Mouse (Mus musculus) erythroblast, embryonic 14.5 days (primary cell): ENCODE results near the gene Tmem221. TPM values are rescaled to one million over a fixed set of nuclear protein-coding genes. Genes with fewer than 3 reads are reported as not detected.
"Not testable (repeated sequence)": the region's sequence is repeated elsewhere in the genome, so short reads cannot be mapped to it uniquely, and the experiment has no call there.

Source experiments
- H3K27me3 ChIP-seq: 2 replicates; pipeline ENCODE4 v1.6.1; 2012; ENCODE audit warnings: inconsistent platforms; ENCODE audit not compliant: control insufficient read depth
- H3K36me3 ChIP-seq: 2 replicates; pipeline ENCODE4 v1.6.1; 2012; ENCODE audit warnings: mild to moderate bottlenecking, inconsistent platforms; ENCODE audit not compliant: control insufficient read depth
- H3K4me1 ChIP-seq: 2 replicates; pipeline ENCODE4 v1.6.1; 2012; ENCODE audit warnings: inconsistent platforms; ENCODE audit not compliant: control insufficient read depth
- H3K4me3 ChIP-seq: replicated peaks from 2 replicates; pipeline ENCODE3; 2012; ENCODE audit warnings: moderate library complexity, mild to moderate bottlenecking, inconsistent platforms
- H3K9me3 ChIP-seq: 2 replicates; pipeline ENCODE4 v1.6.1; 2012; ENCODE audit warnings: low read length, inconsistent platforms, mixed read lengths; ENCODE audit not compliant: control insufficient read depth
- GATA1 ChIP-seq: IDR thresholded peaks from 2 replicates; pipeline ENCODE4 v1.6.1; 2012; ENCODE audit warnings: low read length, inconsistent platforms, mixed read lengths
- TAL1 ChIP-seq: IDR thresholded peaks from 3 replicates; pipeline ENCODE4 v1.6.1; 2012; ENCODE audit warnings: low read length, inconsistent platforms, mixed read lengths
- polyA plus RNA-seq: library from polyadenylated mRNA; stranded (reverse); fragments of >175 nt; gene quantifications from 2 replicates; pipeline ENCODE4 v1.2.3, GENCODE M21; 2012

Tmem221 gene
- polyA plus RNA-seq, 1 experiment = not detected

DNA sequence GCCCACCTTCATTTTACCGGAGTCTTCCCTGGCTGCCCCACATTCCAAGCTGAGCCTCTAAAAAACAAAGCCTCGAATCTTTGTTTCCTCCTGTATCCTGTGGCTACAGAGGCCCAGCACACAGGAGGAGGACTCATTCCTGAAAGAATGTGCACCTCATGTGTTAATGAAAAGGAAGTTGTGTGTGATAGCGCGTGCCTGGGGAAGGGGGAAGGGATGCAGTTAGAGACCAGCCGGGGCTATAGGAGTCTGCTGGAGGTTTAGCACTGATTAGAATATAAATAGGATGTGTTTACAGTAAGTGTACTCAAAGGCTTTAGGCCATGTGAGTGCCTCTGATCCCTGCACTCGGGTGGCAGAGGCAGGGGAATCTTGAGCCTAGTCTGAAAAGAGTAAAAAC lies 32.4 kb downstream of the Tmem221 start:
- Histone ChIP-seq H3K27me3 (peaks cover 35% of the 10 kb centered on the region), H3K36me3 (no peaks in the 10 kb centered on the region), H3K9me3 (no peaks in the 10 kb centered on the region), H3K4me1 (peaks cover 9% of the 10 kb centered on the region), H3K4me3 (no peak overlapping the region)
- TF ChIP-seq GATA1 (no peak), TAL1 (no peak)

DNA sequence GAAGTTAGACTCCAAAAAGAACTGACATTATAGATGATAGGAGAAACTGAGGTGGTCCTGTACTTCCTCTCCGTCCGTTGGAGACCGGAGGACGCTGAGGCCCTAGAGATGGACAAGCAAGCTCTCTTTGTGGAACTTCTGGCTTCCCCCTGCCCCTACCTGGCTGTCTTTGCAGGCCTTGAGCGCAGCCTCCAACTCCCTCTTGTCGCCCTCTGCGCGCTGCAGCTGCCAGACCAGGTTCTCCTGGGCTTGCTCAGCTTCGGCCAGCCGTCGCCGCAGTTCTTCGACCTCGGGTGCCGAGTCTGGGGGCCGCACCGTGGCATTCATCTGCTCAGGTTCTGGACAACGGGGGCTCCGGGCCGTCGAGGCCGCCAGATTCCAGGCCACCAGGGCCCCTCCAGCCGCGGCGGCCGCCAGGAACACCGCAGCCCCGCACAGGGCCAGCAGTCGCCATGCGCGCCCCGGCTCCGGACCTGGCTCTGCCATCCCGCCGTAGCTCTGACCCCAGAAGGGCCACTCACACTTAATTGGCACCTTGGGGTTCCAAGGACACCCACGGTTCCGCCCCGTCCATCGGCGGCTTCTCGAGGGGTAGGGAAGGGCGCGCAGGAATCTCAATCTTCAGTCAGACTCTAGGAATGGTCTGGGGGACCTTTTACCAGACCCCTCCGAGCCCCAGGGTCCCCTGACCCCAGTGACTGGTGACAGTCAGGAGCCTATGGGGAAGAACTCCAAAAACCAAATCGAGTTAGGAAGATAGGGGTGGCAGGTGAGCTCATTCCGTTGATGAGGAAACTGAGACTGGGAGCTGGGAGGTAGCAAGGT lies 33.2 kb downstream of the Tmem221 start, which contains the start of gene Ccdc194:
Ccdc194 (minus strand) TSS at position 486 of the 825 bp plus-strand sequence.
- Histone ChIP-seq H3K27me3 (peaks cover 35% of the 10 kb centered on the region), H3K36me3 (no peaks in the 10 kb centered on the region), H3K4me3 (no peak within 1 kb of the TSS), H3K4me1 (peaks cover 7% of the 10 kb centered on the region), H3K9me3 (no peaks in the 10 kb centered on the region)
- no peak for TF ChIP-seq TAL1
- no peak for TF ChIP-seq GATA1

DNA sequence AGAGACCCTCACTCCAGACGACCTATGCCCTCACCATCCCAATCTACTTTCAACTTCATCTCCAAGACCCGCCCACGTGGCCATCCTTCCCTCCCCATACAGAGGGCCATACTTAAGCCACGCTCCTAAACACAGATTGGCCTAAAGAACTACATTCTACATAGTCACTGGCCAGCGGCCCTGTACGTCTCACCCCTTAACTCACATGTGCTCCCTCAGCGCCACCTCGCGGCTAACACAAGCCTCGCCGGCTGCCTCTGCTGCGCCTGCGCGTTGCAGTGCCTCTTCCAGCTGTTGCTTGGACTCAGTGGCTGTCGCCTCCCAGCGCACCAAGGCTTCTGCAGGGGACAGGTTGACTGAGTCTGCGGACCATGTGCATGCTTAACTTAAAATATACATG lies 37.0 kb downstream of the Tmem221 start:
- Histone ChIP-seq H3K36me3 (no peaks in the 10 kb centered on the region), H3K9me3 (no peaks in the 10 kb centered on the region), H3K4me3 (no peak overlapping the region), H3K4me1 (peaks cover 6% of the 10 kb centered on the region), H3K27me3 (peaks cover 20% of the 10 kb centered on the region)
- TF ChIP-seq TAL1 = no peak
- no peak for TF ChIP-seq GATA1

DNA sequence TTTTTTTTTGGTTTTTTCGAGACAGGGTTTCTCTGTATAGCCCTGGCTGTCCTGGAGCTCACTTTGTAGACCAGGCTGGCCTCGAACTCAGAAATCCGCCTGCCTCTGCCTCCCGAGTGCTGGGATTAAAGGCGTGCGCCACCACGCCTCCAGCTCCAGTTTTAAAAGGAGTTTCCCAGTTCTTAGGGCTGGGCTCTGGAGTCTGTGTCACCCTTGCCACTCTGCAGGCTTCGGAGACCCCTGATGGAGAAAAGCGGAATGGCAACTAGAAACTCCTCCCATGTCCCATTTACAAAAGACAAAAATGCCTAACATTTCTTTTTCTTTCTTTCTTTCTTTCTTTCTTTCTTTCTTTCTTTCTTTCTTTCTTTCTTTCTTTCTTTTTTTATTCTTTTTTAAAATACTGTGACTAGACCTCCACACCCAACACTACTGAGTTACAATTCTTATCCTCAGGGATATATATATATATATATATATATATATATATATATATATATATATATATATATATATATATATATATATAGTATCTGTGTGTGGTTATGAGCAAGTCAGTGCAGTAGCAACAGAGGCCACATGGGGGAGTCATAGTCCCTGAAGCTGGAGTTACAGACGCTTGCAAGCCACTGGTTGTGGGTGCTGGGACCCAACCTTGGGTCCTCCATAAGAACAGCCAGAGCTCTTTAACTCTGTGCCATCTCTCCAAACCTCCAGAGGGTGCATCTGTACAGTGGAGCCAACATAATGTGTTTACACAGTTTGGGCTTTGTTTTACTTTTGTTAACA lies 39.4 kb downstream of the Tmem221 start:
- H3K27me3 ChIP-seq, H3K9me3 ChIP-seq, H3K36me3 ChIP-seq, H3K4me3 ChIP-seq, H3K4me1 ChIP-seq: not testable (repeated sequence)

DNA sequence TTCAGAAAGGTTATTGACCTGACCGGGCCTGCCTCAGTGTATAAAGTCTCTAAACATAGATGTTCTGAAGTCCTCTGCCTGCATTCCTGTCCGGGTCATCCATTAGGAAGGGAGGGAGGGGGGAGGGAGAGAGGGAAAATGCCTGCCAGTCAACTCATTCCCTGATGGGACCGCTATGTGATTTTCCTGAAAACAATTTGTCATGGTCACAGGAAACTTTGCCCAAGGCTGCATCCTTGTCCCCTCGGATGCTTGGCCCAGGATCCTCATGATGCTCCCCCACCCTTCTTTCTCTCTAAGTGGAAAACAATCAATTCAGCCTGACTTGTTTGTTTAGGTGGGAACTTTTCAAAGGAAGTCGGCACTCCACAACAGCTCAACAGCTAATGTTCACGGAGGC lies 41.9 kb downstream of the Tmem221 start:
- Histone ChIP-seq H3K9me3 (no peaks in the 10 kb centered on the region), H3K4me3 (no peak overlapping the region), H3K36me3 (no peaks in the 10 kb centered on the region), H3K27me3 (no peaks in the 10 kb centered on the region), H3K4me1 (peaks cover 16% of the 10 kb centered on the region)
- TF ChIP-seq GATA1 (no peak), TAL1 (no peak)

DNA sequence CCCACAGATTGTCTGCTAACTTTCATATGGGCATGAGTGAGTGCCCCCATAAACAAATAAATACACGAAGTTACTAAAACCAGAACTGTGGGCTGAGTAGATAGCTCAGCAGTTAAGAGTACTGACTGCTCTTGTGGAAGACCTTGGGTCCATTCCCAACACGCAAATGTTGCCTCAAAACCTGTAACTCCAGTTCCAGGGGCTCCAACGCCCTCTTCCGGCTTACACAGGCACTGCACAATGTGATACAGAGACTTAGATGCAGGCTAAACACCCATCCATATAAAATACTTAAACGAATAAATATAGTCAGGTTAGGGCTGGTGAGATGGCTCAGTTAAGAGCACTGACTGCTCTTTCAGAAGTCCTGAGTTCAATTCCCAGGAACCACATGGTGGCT lies 43.6 kb downstream of the Tmem221 start:
- TF ChIP-seq GATA1 (no peak), TAL1 (no peak)
- H3K36me3 ChIP-seq = no peaks in the 10 kb centered on the region
- H3K4me1 ChIP-seq = peaks cover 20% of the 10 kb centered on the region
- no peaks in the 10 kb centered on the region for H3K9me3 ChIP-seq
- H3K4me3 ChIP-seq = no peak overlapping the region
- 0 out of 2 replicates have a peak, but pooled peaks cover 1% of the 10 kb centered on the region for H3K27me3 ChIP-seq

DNA sequence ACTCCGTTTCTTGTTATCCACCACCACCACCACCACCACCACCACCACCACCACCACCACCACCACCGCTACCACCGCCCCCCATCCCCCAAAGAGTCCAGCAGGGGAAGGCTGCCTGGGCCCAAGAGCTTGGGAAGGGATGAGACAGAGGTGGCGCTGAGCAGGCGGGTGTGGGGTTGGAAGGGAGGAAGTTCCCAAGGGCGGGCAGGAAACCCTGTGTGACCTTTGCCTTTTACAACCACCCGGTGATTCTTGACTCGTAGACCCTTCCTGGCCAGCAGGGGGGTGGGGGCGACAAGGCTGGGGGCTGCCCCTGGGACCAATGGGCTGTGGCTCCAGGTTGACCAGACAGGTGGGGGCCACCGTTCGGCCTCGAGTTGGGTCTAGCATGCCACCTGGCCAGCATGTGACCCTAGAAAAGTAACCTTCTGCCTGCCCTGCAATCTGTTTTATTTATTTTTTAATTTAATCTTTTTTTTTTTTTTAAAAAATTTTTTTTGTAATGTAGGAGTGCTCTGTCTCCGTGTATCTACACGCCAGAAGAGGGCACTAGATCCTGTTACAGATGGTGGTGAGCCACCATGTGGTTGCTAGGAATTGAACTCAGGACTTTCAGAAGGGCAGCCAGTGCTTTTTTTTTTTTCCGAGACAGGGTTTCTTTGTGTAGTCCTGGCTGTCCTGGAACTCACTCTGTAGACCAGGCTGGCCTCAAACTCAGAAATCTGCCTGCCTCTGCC lies 45.5 kb downstream of the Tmem221 start:
- no peaks in the 10 kb centered on the region for H3K9me3 ChIP-seq
- TF ChIP-seq GATA1 = no peak
- no peak for TF ChIP-seq TAL1
- H3K27me3 ChIP-seq = peaks cover 14% of the 10 kb centered on the region
- H3K4me1 ChIP-seq = peaks cover 20% of the 10 kb centered on the region
- no peak overlapping the region for H3K4me3 ChIP-seq
- H3K36me3 ChIP-seq = no peaks in the 10 kb centered on the region

DNA sequence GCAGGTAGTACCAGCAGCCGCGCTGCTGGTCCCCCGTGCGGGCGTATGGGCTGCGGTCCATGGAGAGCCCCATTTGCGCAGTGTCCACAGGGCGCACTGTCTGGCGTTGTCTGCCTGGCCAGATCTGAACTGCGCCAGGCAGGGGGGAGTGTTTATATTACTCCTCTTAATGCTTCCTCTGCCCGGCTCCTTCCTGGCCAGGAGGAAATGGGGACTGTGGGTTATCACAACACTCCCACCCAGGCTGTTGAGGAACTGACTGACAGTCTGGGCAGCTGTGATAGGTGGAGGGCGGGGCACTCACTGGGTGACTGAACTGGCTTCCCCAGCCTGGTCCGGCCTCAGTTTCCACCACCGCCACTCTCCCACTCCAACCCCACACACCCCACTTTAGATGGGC lies 47.0 kb downstream of the Tmem221 start, which contains the start of gene Plvap:
Plvap (minus strand) TSS at position 109 of the 400 bp plus-strand sequence.
- TF ChIP-seq GATA1 = no peak
- TF ChIP-seq TAL1 = no peak

DNA sequence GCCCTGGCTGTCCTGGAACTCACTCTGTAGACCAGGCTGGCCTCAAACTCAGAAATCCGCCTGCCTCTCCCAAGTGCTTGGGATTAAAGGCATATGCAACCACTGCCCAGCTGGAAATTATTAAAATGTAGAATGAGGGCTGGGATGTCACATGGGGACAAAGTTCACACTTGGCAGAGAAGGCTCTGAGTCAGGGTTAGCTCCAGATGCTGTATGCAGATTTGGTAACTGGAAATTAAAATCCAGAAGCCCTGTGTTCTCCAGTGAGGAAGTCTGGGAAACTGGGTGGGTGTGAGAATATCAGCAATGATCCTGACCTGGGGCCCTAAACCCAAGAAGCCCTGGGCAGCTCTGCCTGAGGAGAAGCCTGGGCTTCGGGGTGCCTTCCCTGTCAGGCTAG lies 49.4 kb downstream of the Tmem221 start:
- Histone ChIP-seq H3K4me1 (peaks cover 29% of the 10 kb centered on the region), H3K4me3 (no peak overlapping the region), H3K9me3 (no peaks in the 10 kb centered on the region), H3K27me3 (peaks cover 32% of the 10 kb centered on the region), H3K36me3 (no peaks in the 10 kb centered on the region)
- TF ChIP-seq TAL1 = no peak
- TF ChIP-seq GATA1 = no peak

More for the DNA sequence above, 47.0 kb downstream of the Tmem221 start, which contains the start of gene Plvap:
- no peaks in the 10 kb centered on the region for H3K36me3 ChIP-seq
- H3K4me3 ChIP-seq = peak within 1 kb of the TSS; percentile 43
- peaks cover 29% of the 10 kb centered on the region for H3K27me3 ChIP-seq
- H3K4me1 ChIP-seq = peaks cover 29% of the 10 kb centered on the region
- no peaks in the 10 kb centered on the region for H3K9me3 ChIP-seq
